Mouse (Mus musculus) retina, postnatal 7 days (tissue): ENCODE results near the gene Mertk.
A peak's percentile ranks its signal among the peaks of the same experiment; 100 is the strongest.
"Not testable (repeated sequence)": the region's sequence is repeated elsewhere in the genome, so short reads cannot be mapped to it uniquely, and the experiment has no call there.

ENCODE experiments used
- DNase-seq: peaks from one replicate; pipeline ENCODE4 v3.0.0-alpha.2; 2012; ENCODE audit warnings: low read depth, low spot score

Gene Mertk

GRCm38 (mm10) chr2:128698693-128699181, at the start of gene Mertk:
Gene Mertk, plus strand, starts transcription at chr2:128698956.
- DNase-seq = peak; percentile 27

DNA sequence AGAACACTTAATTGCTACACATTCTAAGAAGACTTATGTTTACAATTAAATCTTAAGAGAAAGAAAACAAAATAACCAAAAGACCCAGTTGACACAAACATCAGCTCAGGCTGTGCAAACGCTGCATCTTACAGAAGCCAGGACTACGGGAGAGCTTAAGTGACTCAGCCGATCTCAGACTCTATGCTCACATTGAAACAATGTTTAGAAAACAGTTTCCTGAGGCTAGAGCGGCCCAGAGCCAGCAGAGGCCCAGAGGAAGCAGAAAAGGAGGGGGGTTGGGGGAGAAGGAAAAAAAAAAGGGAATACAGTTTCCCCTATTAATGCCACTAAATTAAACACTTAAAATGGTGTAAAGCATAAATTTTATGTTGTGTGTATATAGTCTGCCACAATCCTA, 18.1 kb upstream of the Mertk start:
- no peak for DNase-seq

- peak; percentile 84 for DNase-seq
Observed at GRCm38 (mm10) chr2:128686921-128687557, 11.7 kb upstream of the Mertk start, which contains the start of gene Anapc1. Gene Anapc1, minus strand, starts transcription at chr2:128687391.

GRCm38 (mm10) chr2:128687558-128688120, 11.1 kb upstream of the Mertk start:
- no peak for DNase-seq

- no peak for DNase-seq
Observed at GRCm38 (mm10) chr2:128692336-128692735, 6.4 kb upstream of the Mertk start.

DNA sequence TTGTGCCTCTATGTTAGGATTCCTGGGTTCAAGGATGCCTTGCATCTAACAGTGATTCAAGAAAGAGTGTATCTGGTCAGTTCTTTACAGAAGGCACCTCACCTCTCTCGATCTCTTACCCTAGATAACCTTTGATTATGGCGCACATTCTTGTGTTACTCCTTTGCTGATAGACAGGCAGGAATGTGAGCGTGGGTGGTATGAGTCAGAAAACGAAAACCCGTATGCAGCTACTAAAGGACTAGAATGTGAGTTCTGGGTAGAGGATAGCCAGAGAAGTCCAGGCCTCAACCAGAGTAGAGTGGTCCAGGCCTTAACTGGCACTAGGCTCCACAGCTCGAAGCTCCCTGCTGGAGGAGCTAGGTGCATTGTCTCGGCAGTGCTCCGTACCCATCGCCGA, 6.0 kb upstream of the Mertk start:
- no peak for DNase-seq

DNA sequence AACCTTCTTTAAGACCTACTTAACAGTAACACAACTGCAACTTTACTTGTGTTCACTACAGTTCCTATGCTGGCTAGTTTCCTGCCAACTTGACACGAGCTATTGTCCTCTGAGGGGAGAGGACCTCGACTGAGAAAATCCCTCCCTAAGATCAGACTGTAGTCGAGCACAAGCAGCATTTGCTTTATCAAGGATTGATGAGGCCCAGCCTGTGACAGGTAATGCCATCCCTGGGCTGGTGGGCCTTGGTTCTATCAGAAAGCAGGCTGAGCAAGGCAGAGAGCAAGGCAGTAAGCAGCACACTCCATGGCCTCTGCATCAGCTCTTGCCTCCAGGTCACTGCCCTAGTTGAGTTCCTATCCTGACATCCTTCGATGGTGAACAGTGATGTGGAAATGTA, 5.5 kb upstream of the Mertk start:
- no peak for DNase-seq

DNA sequence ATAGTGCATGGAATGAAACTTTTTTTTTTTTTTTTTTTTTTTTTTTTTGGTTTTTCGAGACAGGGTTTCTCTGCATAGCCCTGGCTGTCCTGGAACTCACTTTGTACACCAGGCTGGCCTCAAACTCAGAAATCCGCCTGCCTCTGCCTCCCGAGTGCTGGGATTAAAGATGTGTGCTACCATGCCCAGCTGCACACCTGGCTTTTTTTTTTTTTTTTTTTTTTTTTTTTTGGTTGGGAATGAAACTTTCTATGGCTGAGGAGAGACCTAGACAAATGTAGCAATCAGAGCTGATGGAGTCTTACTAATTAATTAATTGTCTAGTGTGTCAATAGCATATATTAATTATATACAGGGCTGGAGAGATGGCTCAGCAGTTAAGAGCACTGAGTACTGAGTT, 4.9 kb upstream of the Mertk start:
- DNase-seq = not testable (repeated sequence)

DNA sequence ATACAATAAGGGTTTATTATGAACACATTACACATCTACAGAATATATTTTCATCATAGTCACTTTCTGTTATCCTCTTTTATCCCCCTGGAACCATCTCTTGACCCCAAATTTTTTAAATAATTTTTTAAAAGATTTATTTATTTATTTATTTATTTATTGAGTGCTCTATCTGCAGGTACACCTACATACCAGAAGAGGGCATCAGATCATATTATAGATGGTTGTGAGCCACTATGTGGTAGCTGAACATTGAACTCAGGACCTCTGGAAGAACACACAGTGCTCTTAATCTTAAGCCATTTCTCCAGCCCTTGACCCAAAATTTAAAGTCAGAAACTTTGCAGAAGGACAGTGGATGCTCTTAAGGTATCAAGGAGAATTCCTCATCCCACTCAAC, 4.2 kb upstream of the Mertk start:
- DNase-seq = no peak

- DNase-seq = no peak
Observed at GRCm38 (mm10) chr2:128696426-128696825, 2.3 kb upstream of the Mertk start.

DNA sequence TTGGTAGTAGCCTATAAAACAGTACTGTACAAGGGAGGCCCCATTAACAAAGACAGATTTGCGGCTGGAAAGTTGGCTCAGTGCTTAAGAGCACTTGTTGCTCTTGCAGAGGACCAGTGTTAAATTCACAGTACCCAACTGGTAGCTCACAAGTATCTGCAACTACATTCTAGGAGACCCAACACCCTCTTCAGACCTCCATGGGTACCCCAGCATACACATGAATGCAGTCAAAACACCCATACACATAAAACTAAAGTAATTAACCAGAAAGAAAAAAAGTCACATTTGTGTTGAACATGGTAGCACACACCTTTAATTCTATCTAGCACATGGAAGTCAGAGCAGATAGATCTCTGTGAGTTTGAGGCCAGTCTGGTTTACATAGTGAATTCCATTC, 1.7 kb upstream of the Mertk start:
- no peak for DNase-seq

DNA sequence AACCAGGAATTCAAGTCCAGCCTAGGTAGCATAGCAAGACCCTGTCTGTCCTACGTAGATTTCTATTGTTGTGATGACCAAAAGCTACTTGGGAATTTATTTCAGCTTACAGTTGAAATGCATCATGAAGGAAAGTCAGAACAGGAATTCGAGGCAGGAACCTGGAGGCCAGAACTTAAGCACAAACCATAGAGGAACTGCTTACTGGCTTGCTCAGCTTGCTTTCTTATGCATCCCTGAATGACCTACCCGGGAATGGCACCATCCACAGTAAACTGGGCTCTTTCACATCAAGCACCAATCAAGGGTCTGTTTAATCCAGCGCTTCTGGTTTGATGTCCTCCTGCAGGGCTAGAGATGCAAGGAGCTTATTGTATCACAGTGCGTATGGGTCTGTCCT, 1.2 kb upstream of the Mertk start:
- no peak for DNase-seq

- DNase-seq = peak; percentile 47
Observed at GRCm38 (mm10) chr2:128698140-128698692, 540 bp upstream of the Mertk start.

- no peak for DNase-seq
Observed at GRCm38 (mm10) chr2:128699201-128699885, 587 bp downstream of the Mertk start.

DNA sequence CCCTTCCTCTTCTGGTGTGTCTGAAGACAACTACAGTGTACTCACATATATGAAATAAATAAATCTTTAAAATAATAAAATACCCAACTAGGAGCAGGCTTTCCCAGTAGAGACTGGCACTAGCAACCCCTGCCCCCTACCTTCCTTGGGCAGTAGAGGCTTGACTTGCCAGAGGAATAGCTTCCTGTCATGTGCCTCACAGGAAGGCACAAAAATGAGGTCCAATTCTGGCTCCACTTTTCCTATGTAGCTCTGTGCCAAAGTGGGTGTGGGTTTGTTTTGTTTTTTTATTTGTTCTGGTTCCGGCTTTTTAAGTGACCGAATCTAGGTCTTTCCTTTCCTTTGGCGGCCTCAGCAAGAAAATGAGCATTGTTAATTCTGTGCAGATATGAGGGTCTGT, 5.7 kb downstream of the Mertk start:
- DNase-seq = no peak

DNA sequence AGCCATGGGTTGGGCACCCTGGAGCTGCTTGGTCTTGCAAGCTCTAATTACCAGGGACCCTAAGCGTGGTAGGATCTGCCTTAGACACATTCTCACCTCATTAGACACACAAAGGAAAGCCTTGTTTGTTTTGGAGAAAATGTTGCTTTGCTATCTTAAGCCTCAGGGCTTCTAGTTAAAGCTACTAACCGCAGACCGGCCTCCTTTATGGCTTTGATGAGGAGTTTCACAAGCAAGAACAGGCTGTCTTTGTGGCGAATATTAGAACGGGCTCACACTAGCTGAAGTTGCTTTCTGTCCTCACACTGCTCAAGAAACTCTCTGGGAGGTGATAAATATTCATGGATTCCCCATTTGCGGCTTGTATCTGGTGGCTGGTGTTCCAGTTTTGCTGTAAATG, 10.5 kb downstream of the Mertk start:
- DNase-seq = no peak

DNA sequence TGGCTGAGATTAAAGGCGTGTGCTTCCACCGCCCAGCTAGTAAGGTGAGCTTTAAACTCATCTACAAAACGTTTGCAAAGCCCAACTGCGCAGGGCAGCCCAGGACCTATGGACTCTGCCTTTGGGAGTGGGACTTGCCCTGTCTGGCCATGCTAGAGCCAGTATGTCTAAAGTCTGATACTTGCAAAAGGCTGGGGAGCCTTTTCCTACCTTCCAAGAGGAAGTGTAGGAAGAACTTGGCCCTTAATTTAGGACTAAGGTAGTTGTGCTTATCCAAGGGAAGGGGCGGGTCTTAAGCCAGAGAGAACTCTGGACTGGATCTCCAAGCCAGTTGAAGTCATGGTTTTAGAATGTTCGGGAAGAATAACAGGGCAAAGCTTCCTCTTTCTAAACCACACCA, 11.9 kb downstream of the Mertk start:
- no peak for DNase-seq

- DNase-seq = no peak
Observed at GRCm38 (mm10) chr2:128712940-128713339, 14.2 kb downstream of the Mertk start.

- no peak for DNase-seq
Observed at GRCm38 (mm10) chr2:128713548-128714003, 14.8 kb downstream of the Mertk start.

GRCm38 (mm10) chr2:128714724-128715241, 16.0 kb downstream of the Mertk start:
- DNase-seq = no peak

DNA sequence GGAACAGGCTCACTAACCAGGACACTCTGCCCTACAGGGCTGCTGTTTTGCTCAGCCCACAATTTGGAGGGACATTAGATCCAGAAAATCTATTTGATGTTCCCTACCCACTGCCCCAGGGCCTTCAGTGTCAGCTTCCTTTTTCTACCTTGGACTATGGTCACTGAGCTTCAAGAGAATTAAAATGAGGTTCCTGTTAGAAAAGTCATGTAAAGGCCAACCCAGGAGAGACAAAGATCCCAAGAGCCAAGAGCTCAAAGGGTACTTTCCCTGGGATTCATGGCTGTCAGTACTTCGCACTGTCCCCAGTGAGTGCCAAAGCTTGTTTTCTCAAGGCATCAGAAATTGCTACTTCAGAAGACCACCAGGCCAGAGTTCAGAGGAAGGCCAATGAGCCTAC, 17.2 kb downstream of the Mertk start:
- no peak for DNase-seq

GRCm38 (mm10) chr2:128719380-128719779, 20.6 kb downstream of the Mertk start:
- no peak for DNase-seq
